Mouse (Mus musculus) spleen, adult 2 months (tissue): ENCODE measurements around the gene Cacna1s. TPM values are rescaled to one million over a fixed set of nuclear protein-coding genes. Genes with fewer than 3 reads are reported as not detected.

Experiments used
- DNase-seq, 2 experiments: peaks; one replicate each; pipeline versions ENCODE4 v3.0.0 to v3.0.0-alpha.2; 2012 to 2021; ENCODE audit warnings: low spot score in 2 of 2, low read depth in 1 of 2
- H3K27ac ChIP-seq: fragments of 200-500 bp; 2 replicates; pipeline ENCODE4 v1.5.1; 2012; ENCODE audit warnings: low read length, inconsistent platforms; ENCODE audit not compliant: insufficient read depth
- H3K27me3 ChIP-seq: fragments of 200-500 bp; 2 replicates; pipeline ENCODE4 v1.6.1; 2012; ENCODE audit warnings: mild to moderate bottlenecking, moderate library complexity, low read length, inconsistent platforms; ENCODE audit not compliant: control insufficient read depth, insufficient read depth
- H3K36me3 ChIP-seq: fragments of 200-500 bp; 2 replicates; pipeline ENCODE4 v1.6.1; 2012; ENCODE audit warnings: mild to moderate bottlenecking, low read length, inconsistent platforms; ENCODE audit not compliant: control insufficient read depth, insufficient read depth
- H3K4me1 ChIP-seq: fragments of 200-500 bp; 2 replicates; pipeline ENCODE4 v1.6.1; 2011; ENCODE audit warnings: inconsistent platforms; ENCODE audit not compliant: control insufficient read depth, insufficient read depth, insufficient read length
- H3K4me3 ChIP-seq: fragments of 200-500 bp; 2 replicates; pipeline ENCODE4 v1.5.1; 2011; ENCODE audit warnings: mild to moderate bottlenecking, inconsistent platforms; ENCODE audit not compliant: insufficient read depth, insufficient read length; ENCODE audit errors: extremely low read depth
- CTCF ChIP-seq: fragments of 200-500 bp; IDR thresholded peaks from 2 replicates; pipeline ENCODE4 v1.5.1; 2011; ENCODE audit warnings: mild to moderate bottlenecking, inconsistent platforms; ENCODE audit not compliant: insufficient read depth, insufficient read length, insufficient replicate concordance; ENCODE audit errors: extremely low read depth
- POLR2A ChIP-seq: fragments of 200-500 bp; IDR thresholded peaks from 2 replicates; pipeline ENCODE4 v1.6.1; 2011; ENCODE audit warnings: low read depth, low read length, inconsistent platforms
- WGBS: fragments of 180-500 bp; shearing (Covaris S2); methylation state at CpG from one replicate; pipeline ENCODE4 v1.1.7; 2018; 5-methylcytosine and 5-hydroxymethylcytosine counted together
- polyA plus RNA-seq: library from polyadenylated mRNA; depleted of rRNA; stranded (reverse); fragments of >200 nt; gene quantifications from 2 replicates; pipeline ENCODE4 v1.2.3, GENCODE M21; 2012

Cacna1s gene
- polyA plus RNA-seq, 1 experiment, result 4.3 TPM

DNA sequence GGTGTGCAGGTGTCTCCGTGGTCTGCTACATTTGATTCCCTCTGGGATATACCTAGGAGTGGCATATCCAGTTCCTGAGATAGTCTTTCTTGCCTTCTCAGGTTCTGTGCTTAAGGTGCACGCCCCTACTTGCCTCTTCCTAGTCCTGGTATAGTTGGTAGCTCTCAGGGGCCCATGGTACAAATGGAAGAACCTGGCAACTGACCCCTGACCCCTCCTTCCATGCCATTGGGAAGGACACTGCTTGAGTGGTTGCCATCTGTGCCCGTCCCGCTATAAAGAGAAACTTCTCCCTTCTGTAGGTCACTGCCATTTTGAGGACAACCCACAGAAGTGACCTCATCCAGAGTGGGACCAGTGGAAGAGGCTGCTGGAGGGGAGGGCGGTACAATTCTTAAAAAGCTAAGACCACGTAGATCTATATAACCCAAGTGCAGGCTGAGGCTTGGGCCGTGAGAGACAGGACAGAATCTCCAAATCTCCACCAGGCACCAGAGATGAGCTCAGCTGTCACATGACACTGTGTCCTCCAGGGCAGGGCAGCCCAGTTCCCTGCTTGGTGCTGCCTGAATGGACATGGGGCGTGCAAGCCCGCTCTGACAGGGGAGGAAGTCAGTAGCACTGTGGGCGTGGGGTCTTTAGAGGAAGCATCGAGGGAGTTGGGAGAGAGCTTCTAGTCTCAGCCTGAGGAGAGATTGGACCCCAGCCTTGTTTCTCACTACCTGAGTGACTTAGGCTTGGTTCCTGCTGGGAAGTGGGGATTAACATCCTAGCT is 88.8 kb downstream of the Cacna1s start:
- H3K4me1 ChIP-seq, result peaks cover 42% of the 10 kb centered on the region
- DNase-seq, result no peak
- 67% methylated on average over 11 of the region's 11 CpGs for WGBS
- TF ChIP-seq POLR2A, result no peak
- no peak for TF ChIP-seq CTCF
- peak overlapping the region; percentile 44 for H3K27ac ChIP-seq
- H3K36me3 ChIP-seq, result peaks cover 15% of the 10 kb centered on the region
- H3K27me3 ChIP-seq, result no peaks in the 10 kb centered on the region
- H3K4me3 ChIP-seq, result no peak overlapping the region

DNA sequence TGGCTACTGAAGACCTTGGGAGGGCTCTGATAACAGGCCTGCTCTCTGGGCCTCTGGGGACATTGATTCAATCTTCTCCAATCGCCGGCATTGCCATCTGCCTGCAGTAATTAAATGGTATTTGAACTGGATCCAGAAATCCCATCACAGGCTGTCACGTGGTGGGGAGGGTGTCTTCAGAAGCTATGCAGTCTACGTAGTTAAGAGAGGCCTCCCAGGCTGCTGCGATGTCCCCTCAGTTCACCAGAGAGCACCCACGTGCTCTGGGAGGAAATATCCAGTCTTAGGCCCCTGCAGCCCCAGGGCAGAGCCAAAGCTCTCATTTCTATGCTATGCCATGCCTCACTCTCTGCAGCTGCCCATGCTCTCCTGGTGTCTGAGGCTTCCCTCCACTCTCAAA is 89.8 kb downstream of the Cacna1s start:
- peaks cover 16% of the 10 kb centered on the region for H3K36me3 ChIP-seq
- H3K4me1 ChIP-seq, result peaks cover 32% of the 10 kb centered on the region
- no peaks in the 10 kb centered on the region for H3K27me3 ChIP-seq
- WGBS, result 81% methylated on average over 6 of the region's 6 CpGs
- no peak for DNase-seq
- H3K27ac ChIP-seq, result no peak overlapping the region
- H3K4me3 ChIP-seq, result no peak overlapping the region
- no peak for TF ChIP-seq POLR2A
- TF ChIP-seq CTCF, result no peak

DNA sequence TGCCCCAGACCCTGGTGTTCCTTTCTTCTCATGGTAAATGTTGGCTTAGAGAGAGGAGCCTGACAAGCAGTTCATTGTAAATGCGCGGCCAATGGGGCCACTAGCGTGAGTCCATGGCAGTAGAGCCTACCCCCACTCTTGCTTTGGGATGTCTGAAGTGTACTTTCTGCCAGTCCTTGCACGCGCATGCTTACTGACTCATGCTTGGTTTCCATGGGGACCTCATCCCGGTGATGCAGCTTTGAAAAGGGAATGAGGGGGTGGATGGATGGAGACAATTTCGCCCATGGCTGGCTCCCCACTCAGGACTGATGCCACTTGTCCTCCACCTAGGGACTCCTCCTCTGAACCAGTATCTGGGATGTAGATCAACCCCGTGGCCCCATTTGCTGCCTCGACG is 91.0 kb downstream of the Cacna1s start:
- Histone ChIP-seq H3K36me3 (peaks cover 28% of the 10 kb centered on the region), H3K27me3 (no peaks in the 10 kb centered on the region), H3K27ac (no peak overlapping the region), H3K4me1 (peaks cover 23% of the 10 kb centered on the region), H3K4me3 (no peak overlapping the region)
- no peak for TF ChIP-seq CTCF
- no peak for TF ChIP-seq POLR2A
- WGBS, result 94% methylated on average over 10 of the region's 10 CpGs
- DNase-seq, result no peak

DNA sequence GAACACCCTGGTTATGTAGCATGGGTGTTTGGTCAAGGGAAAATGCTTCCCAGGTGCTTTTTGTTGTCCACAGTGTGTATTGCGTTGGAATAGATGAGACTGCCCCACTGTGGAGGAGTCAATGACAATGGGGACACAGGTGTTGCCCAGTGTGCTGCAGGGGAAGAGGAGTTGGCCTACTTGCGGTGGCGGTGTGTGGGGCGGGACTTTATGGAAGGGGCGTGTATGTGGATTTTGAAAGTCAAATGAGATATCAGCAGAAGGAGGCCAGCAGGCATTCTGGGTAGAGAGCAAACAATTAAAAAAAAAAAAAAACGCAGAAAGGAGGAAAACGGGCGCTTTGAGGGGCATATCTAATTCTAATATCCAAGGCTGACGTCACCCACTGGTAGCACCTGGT is 97.2 kb downstream of the Cacna1s start:
- H3K4me3 ChIP-seq, result no peak overlapping the region
- 93% methylated on average over 9 of the region's 9 CpGs for WGBS
- H3K4me1 ChIP-seq, result no peaks in the 10 kb centered on the region
- no peak overlapping the region for H3K27ac ChIP-seq
- peaks cover 75% of the 10 kb centered on the region for H3K36me3 ChIP-seq
- H3K27me3 ChIP-seq, result no peaks in the 10 kb centered on the region
- no peak for DNase-seq
- TF ChIP-seq CTCF, result no peak
- TF ChIP-seq POLR2A, result no peak

DNA sequence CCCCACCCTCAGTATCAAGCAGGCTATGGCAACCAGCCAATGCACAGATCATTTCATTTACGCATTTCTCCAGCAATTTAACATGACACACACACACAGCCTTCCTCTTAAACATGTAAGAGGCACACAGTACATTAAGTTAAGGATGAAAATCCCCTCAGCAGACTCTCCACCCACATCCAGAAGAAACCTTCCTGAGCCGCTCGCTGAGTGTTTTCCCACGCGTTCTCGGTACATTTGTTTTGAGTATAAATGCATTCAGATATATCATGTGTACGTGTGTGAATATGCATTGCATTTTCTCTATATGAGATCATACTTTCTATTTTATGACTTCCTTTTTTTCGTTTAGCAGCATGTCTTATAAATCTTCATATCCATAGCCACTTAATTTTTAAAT is 98.8 kb downstream of the Cacna1s start:
- H3K27me3 ChIP-seq, result no peaks in the 10 kb centered on the region
- peaks cover 74% of the 10 kb centered on the region for H3K36me3 ChIP-seq
- 82% methylated on average over 8 of the region's 8 CpGs for WGBS
- no peak for DNase-seq
- H3K4me3 ChIP-seq, result no peak overlapping the region
- TF ChIP-seq POLR2A (no peak), CTCF (no peak)
- H3K27ac ChIP-seq, result no peak overlapping the region
- no peaks in the 10 kb centered on the region for H3K4me1 ChIP-seq

DNA sequence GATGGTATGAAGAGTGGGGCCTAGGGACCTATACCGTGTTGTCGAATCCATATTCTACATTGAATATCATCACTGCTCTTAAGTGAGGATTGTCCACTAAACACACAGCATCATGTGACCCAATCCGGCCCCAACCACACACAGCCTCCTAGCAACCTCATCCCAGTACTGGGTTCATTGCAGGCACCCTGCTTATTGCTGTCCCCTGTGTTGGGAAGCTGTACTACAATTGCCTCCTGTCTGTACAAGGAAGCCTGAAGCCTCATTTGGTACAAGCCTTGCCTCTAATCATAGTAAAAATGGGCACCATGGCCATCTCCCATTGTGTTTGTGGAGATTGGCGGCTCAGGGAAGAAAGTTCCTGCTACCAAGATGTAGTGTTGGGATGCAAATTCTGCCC is 103.8 kb downstream of the Cacna1s start:
- Histone ChIP-seq H3K4me3 (no peak overlapping the region), H3K27me3 (no peaks in the 10 kb centered on the region), H3K27ac (no peak overlapping the region), H3K4me1 (no peaks in the 10 kb centered on the region), H3K36me3 (peaks cover 84% of the 10 kb centered on the region)
- TF ChIP-seq CTCF (no peak), POLR2A (no peak)
- WGBS, result 93% methylated on average over 4 of the region's 4 CpGs
- DNase-seq, result no peak

DNA sequence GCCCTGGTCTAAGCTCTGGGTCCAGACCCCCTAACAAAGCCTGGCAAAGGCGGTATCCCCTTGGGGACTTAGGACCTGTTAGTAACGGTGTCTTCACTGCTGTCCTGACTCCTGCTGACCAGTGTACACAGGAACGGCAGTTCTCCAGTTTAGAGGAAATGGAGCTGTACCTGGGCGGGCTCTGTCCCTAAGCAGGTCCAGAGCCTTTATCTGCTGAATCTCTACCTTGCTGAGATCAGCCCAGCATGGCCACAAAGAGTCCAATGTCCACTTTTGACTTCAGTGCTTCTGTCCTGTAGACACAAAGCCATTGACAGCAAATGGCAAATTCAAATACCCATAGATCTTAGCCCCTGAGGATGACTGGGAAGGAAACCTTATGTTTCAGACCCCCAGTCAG is 104.4 kb downstream of the Cacna1s start:
- no peak for TF ChIP-seq CTCF
- DNase-seq, result no peak
- Histone ChIP-seq H3K27me3 (no peaks in the 10 kb centered on the region), H3K27ac (no peak overlapping the region), H3K36me3 (peaks cover 85% of the 10 kb centered on the region), H3K4me3 (no peak overlapping the region), H3K4me1 (no peaks in the 10 kb centered on the region)
- WGBS, result 95% methylated on average over 4 of the region's 4 CpGs
